Comparison of ENCODE assay signal across 1 mouse cellular context in the genomic region with DNA sequence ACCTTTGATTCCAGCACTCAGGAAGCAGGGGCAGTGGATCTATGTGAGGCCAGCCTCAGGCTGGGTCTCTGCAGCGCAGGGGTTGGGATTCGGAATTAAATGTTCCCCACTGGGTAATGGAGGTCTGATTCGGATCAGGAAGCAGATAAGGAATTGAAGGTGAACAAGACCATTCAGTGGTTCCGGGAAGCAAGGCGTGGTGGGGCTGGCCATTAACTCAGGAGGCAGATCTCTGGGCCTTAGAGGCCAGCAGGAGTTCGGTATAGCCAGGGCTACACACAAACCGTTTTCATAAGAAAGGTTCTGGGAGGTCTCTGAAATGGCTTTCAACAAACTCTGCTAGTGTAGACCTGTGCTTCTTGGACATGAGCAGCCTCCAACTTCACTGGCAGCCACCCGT.
TF ChIP-seq lines count a peak whose summit lies in the region.

No protein-coding gene starts in this region.

TF ChIP-seq in myocyte, 11 proteins besides CTCF, POLR2A, EP300 and RAD21 (continued from another document):
- TF ChIP-seq POLR2AphosphoS2 (IDR thresholded peaks at IDR 0.05; ENCODE audit: insufficient read length, low read depth) (no peak), USF1 (IDR thresholded peaks at IDR 0.05; ENCODE audit: low read depth) (no peak), MYOG (IDR thresholded peaks at IDR 0.05; ENCODE audit: control insufficient read depth in 1 of 3, insufficient read depth in 1 of 3, insufficient read length in 2 of 3, low read depth in 2 of 3) (no peak), E2F4 (IDR thresholded peaks at IDR 0.05; ENCODE audit: insufficient read depth) (no peak), MAX (IDR thresholded peaks at IDR 0.05; ENCODE audit: low read depth) (no peak), TCF3 (IDR thresholded peaks at IDR 0.05; ENCODE audit: insufficient read length, low read depth) (no peak), MYOD1 (IDR thresholded peaks at IDR 0.05; ENCODE audit: control insufficient read depth in 1 of 3, insufficient read length in 2 of 3, low read depth in 2 of 3) (no peak), REST (IDR thresholded peaks at IDR 0.05; ENCODE audit: insufficient read depth, insufficient read length) (no peak), TCF12 (IDR thresholded peaks at IDR 0.05; ENCODE audit: insufficient read depth, poor library complexity, severe bottlenecking) (no peak), CEBPB (IDR thresholded peaks at IDR 0.05; ENCODE audit: insufficient read depth, poor library complexity, severe bottlenecking) (no peak)
